Mouse (Mus musculus): ENCODE measurements around the gene Spire2.
"Not testable (repeated sequence)": the region's sequence is repeated elsewhere in the genome, so short reads cannot be mapped to it uniquely, and the experiment has no call there.

The Spire2 gene

DNA sequence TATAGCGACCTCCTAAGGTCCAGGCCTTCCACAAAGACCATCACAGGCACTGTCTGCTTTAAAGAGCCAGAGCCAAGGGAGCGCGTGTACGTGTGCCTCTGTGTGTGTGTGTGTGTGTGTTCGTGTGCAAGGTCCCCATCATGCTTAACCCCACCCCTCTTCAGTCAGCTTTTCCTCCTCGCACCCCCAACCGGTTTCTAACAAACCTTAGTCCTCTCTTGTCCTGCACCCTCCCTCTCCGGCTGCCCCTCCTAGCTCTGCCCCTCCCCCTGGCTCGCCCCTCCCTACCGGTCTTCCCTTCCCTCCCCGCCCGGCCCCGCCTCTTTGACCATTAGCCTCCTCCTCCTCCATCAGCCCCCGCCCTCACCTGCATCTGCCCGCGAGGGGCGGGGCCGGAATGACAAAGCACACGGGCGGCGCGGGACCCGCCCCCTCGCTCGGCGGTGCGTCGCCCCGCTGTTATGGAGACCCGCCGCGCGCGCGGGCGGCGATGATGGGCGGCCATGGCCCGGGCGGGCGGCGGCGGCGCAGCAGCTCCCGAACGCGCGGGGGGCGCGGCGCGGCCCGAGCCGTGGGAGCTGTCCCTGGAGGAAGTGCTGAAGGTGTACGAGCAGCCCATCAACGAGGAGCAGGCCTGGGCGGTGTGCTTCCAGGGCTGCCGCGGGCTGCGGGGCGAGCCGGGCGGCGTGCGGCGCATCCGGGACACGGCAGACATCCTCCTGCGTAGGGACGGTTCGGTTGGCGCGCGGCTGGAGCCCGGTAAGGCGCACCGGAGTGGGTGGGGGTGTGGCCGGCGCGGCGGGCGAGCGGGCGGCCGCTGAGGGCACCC lies at the start of gene Spire2:
Gene Spire2, plus strand, starts transcription at position 452 of the 829 bp plus-strand sequence.
- peak; percentile 74 to 84 for DNase-seq

DNA sequence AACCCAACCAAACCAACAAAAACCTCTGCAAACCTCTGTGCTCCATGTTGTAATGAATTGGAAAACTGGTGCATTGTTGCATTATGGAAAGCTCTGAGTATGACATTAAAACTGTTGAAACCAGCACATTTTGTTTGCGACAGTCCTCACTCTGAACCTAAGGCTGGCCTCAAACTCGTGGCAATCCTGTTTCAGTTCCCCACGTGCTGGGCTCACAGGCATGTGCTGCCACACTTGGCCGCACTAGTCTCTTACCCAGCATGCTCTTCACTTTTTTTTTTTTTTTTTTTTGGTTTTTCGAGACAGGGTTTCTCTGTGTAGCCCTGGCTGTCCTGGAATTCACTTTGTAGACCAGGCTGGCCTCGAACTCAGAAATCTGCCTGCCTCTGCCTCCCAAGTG lies 49.5 kb upstream of the Spire2 start:
- DNase-seq: not testable (repeated sequence)

DNA sequence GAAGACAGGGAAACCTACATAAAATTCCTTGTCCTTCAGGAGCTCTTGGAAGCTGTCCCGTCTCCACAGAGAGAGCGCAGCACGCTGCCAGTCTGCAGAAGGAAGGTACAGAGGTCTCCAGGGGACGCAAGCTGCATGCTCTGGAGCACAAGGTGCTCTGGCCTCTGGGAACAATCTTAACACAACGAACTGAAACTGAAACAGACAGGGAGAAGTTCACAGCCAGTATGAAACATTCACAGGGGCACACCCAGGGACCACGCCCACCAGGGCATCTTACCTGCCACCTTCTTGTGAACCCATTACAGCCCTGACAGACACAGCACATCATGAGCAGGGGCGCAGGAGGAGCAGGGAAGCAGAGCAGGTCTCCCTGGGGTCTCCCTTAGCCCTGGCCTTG lies 48.5 kb upstream of the Spire2 start:
- peak; percentile 15 to 19 for DNase-seq

DNA sequence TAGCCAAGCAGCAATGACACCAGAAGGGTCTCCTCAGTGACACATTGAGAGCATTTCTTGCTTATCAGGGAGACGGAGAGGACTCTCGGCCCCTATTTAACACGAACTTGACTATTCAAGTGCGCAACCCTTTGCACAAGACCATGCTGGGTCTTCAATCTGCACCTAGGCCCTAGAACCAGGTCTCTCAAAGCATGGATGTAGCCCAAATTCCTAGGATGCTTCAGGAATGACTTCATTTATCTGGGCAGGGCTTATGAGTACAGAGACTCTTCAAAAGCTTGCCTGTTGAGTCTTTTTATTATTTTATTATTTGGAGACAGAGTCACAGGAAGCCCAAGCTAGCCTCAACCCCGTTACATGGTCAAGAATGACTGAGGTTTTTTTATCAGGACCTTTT lies 48.0 kb upstream of the Spire2 start:
- DNase-seq: no peak

DNA sequence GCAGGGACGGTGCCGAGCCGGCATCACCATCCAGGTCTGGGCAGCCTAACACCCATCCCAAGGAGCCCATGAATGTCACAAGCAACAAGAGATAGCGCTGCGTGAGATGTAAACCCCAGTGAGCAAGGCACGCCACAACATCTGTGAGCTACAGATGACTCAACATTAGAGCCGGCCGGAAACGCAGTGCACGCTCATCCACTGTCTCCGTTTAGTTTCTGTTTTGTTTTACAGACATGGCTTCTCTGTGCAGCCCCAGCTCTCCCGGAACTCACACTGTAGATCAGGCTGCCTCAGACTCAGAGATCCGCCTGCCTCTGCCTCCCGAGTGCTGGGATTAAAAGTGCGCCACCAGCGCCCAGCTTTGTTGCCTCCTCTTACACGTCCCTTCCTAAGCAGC lies 45.2 kb upstream of the Spire2 start:
- DNase-seq: no peak

DNA sequence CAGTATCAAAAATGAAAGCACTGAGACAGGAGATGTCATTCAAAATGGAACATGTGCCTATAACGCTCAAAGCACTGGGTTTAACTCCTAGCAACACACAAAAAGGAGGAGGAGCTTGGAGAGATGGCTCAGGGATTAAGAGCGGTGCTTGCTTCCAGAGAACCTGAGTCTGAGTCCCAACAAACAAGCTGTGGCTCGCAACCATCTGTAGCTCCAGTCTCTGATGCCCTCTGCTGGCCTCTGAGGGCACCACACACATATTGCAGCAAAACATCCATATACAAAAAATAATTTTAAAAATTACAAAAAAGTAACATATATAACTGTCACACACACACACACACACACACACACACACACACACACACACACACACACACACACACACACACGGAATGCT lies 42.3 kb upstream of the Spire2 start:
- DNase-seq: peak in 1 of 2 experiments; percentile 23

DNA sequence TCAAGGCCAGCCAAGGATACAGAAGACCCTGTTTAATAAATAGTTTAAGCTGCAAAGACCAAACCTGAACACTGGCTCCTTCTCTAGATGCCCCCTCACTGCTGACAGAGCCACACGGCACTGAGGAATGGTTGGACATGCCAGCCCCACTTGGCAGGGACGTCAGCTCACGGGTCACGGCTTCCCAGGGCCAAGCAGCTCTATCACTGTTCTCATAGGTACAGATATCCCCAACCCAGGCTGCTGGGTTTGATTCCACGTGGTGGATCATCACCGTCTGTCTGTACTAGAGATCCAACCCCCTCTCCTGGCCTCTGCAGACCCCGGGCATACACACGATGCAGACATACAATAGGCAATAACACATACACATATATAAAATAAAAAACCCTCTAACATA lies 41.8 kb upstream of the Spire2 start:
- no peak for DNase-seq

DNA sequence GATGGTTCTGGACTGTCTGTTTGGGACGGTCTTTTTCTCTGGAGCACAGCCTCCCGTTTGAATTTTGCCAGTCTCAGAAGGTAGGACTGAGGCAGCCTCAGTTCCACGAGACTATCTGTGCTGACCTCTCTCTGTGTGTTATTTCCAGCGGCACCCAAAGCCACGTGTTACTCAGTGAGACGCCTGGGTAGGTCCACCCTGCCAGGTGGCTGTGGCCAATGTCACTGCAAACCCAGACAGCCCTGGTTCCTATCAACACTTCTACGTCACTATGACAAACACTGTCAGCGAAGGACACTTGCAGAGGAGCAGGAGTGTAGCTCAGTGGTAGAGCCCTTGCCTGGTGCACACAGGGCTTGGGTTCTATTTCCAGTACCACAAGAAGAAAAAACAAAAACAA lies 40.8 kb upstream of the Spire2 start:
- no peak for DNase-seq

DNA sequence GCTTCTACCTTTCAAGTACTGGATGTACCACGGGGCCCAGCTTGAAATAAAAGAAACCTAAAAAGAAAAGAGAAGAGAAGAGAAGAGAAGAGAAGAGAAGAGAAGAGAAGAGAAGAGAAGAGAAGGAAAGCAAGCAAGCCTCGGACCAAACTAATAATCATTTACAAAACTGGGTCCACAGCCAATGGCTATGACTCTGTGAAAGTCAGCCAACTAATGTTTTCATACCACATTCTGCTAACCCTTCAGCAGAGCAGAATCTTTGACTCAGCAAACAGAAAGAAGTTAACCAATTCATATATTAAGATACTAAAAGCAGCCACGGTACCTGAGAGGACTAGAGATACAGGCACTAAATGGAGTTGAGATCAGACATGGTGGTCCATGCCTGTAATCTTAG lies 40.2 kb upstream of the Spire2 start:
- no peak for DNase-seq

DNA sequence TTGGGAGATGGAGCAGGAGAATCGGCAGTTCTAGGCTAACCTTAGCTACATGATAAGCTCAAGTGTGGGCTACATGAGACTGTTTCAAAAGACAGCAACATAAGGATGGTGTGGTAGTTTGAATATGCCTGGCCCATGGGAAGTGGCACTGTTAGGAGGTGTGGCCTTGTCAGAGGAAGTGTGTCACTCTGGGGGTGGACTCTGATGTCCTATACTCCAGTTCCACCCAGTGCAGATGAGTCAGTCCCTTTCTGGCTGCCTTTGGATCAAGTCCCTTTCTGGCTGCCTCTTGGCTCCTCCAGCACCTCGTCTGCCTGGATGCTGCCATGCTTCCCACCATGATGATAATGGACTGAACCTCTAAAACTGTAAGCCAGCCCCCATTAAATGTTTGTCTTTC lies 39.7 kb upstream of the Spire2 start:
- DNase-seq: no peak

DNA sequence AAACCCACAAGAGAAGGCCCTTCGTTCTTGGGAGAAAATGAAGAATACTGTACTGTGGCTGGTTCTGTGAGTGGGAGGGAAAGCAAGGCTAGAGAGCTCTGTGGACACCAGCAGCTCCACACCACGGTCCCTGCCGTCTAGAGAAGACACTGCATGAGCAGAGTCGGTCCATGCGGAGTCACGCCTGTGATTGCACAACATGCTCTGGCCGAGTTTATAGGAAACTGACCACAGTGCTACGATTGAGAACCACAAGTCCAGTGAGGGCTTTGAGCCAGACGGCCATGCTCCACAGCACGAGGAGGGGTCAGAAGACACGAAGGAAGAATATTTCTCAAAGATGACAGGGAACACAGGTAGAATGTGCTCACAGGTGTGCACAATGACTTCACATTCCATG lies 34.2 kb upstream of the Spire2 start:
- DNase-seq: no peak

DNA sequence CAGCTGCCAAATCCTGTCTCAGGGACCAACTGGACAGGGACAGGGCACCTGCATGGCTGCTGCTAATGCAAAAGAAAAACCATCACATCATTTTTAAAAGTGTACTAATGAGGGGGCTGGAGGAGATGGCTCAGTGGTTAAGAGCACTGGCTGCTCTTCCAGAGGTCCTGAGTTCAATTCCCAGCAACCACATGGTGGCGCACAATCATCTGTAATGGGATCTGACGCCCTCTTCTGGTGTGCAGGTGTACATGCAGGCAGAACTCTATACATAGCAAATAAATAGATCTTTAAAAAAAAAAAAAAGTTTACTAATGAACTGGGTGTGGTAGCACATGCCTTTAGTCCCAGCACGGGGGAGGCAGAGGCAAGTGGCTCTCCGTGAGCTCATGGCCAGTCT lies 23.8 kb upstream of the Spire2 start:
- no peak for DNase-seq

DNA sequence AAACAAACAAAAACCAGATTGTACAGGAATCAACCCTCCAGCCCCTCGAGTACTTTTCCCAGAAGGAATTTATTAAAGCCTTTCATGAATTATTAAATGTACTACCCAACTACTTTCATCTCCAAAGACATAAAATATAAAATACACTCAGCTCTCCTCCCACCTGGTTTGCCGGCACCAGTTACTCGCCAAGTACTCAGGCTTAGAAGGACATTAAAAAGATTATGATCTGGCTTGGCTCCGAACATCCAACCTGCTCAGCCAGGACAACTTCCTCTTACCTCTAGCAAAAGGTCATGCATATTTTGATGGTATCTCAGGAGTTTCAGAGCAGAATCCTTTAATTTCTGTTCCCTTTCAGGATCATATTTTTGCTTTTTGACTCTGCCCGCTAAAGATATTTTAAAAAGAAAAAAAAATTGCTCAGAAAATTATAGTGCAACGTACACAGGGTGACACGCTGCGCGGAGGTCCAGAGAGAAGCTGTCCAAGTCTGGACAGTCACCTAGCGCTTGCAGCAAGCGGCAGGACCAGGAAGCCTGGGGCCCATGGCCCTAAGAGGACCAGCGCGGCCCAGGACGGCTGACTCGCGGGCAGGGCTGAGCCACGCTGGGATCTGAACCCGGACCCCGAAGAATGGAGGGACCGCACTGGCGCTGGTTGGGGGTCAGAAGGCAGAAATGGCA lies 14.6 kb upstream of the Spire2 start:
- no peak for DNase-seq

DNA sequence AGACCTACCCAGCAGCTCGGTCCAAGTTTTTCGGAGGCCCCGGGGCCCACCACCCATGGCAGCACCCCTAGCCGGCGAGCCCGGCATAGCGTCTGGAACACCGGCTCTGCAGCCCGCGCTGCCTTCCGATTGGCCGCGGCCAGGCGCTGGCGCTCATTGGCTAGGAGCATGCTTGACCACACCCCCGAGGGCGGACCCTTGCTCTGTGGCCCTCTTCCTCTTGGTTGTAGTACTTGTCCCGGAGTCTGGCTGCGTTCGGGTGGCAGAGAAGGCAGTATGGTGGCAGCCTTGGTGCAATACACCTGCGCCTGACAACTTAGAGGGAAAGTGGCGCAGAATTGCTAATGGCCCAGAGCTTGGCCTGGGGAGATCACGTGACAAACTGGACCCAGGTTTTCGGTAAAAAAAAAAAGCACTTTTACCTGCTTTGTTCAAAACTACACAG lies 14.0 kb upstream of the Spire2 start, which contains the start of gene Fanca:
Gene Fanca, minus strand, starts transcription at position 110 of the 445 bp plus-strand sequence.
- DNase-seq: peak; percentile 94 to 95

DNA sequence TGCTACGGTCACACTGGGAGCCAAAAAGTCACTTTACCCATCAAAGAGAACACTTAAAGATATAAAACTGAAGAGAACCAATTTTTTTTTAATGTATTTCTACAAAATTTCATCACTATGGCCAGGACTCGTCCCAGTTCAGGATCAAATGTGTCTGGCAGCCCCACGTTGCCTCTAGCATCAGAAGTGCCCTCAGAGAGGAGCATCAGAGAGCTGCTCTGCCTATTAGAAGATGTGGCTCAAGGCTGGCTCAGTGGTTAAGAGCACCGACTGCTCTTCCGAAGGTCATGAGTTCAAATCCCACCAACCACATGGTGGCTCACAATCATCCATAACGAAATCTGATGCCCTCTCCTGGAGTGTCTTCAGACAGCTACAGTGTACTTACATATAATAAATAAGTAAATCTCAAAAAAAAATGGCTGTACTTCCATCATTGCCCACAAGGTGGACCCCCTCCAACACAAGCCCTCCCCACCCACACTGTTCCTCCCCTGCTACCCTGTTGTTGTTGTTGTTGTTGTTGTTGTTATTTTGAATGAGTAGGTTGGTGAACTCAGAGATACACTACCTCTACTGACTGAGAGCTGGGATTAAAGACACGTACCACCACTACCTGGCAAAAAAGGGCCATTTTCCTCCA lies 12.9 kb upstream of the Spire2 start:
- peak in 1 of 2 experiments; percentile 22 for DNase-seq

DNA sequence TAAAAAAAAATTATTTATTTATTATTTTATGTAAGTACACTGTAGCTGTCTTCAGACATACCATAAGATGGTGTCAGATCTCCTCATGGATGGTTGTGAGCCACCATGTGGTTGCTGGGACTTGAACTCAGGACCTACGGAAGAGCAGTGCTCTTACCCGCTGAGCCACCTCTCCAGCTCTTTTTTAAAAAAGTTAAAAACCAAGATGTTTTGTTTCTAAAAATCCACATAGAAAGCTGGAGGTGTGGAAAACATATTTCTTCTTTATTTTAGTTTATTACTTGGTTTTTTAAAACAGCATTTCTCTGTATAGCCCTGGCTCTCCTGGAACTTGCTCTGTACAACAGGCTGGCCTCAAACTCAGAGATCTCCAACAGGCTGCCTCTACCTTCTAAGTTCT lies 4.0 kb upstream of the Spire2 start:
- no peak for DNase-seq

DNA sequence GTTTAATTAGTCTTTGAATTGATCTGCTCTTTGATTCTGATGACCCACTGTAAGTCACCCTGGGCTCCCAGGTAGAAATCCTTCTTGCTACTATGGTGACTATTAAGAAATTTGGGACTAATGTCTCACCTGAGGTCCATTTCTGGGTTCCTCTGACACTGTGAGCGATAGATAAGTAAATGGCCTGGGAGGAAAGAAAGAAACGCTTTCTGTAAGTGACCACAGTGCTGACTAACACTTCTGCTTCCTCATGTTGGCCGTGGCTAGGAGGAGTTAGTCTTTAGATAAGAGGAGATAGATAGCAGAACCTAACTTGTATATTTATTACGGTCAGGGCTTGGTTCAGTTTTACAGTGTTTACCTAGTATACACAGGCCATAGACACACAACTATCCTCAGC lies 3.2 kb upstream of the Spire2 start:
- no peak for DNase-seq

DNA sequence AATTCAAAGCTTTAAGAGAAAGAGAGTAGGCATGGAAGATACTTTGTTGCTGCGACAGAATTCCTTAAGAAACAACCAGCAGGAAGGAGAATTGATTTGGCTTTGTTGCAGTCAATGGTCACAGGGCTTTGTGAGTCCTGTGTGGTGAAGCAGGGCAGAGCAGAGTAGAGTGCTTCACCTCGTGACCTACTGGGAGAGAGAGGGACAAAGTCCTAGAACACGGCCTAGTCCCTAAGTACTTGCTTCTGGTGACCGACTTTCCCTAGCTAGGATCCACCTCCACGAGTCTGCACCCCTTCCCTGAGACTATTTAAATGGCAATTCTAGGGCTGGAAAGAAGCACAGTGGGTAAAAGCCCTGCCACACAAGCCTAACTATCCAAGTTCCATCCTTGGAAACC lies 2.6 kb upstream of the Spire2 start:
- DNase-seq: no peak

DNA sequence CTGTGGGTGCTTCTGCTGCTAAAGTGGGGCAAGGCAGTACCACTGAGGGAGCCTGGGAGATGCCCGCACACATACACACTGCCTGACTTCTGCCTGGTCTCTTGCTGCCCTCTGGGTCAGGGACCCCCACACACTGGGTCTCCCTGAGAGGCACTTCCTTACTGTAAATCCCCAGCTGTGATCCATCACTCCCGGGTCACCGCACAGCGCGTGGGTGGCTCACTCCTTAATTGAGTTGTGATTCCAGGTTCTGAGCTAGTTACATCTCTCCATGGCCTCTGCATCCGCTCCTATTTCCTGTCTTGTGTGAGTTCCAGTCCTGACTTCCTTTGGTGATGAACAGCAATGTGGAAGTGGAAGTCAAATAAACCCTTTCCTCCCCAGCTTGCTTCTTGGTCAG lies 1.8 kb upstream of the Spire2 start:
- no peak for DNase-seq

DNA sequence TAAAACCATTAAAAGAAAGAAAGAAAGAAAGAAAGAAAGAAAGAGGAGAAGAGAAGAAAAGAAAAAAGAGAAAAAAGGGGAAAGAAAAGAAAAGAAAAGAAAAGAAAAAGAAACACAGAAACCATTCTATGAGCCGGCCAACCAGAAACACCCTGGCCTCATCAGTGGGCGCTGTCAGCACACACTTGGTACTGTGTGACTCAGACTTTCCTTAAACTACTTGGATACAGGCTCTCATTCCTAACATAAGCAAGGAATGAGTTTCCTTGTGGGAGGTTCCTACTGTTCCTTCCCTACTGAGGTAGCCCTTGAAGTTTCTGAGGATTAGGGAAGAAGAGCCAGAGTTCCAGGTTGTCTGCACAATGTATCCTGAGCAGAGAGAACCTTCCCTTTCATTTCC lies 1.2 kb upstream of the Spire2 start:
- DNase-seq: peak in 1 of 2 experiments; percentile 16

DNA sequence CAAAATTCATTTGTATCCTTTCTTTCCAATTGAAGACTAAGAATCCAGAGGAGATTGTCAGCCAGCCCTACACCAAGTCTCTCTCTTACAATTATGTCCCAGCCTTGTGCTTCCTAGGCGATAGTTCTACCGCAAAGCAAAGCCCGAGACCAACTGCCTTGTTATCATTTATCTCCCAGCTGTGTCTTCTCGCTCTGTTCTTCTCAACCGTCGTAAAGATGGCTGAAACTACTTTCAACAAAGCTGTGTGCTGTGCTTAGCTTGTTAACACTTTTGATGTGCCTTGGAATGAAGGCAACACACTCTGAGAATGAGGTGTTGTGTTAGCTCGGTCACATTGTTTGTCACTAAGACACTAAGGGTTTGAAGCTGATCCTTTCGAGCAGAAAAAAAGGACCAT lies 703 bp upstream of the Spire2 start:
- DNase-seq: no peak

DNA sequence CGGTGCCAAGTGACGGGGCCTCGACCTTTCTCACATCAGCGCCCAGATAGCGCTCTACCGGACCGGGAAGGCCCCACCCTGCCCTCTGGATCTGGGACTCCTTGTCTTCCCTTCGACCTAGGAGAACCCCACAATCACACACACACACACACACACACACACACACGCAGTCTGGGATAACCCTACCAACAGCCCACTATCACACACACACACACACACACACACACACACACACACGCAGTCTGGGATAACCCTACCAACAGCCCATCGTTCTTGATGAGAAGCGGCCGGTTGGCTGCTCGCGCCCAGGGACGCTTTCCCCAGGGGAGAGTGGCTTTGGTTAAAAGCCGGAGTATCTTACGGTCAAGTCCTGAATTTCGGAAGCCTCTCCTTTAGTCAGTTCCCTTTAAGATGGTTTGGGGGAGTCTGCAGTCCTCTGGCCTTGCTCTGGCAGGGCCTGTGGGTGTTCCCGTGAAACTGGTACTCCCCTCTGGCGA lies 626 bp downstream of the Spire2 start:
- no peak for DNase-seq

DNA sequence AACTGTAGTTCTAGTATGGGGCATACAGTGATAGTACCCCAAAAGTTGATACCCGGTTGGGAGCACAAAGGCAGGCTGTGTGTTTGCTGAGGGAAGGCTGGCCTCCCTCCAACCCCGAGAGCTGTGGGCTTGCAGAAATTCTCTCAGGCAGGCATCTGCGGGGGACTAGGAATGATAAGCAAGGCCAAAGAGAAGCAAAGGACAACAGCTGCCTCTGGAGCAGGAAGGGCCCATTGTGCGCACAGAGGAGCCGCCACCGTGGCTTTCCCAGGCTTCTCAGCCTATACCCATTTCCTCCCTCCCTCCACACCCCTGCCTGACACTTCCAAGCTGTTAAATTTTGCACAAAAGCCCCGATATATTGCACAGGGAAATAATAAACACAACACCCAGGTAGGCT lies 1.4 kb downstream of the Spire2 start:
- DNase-seq: no peak

DNA sequence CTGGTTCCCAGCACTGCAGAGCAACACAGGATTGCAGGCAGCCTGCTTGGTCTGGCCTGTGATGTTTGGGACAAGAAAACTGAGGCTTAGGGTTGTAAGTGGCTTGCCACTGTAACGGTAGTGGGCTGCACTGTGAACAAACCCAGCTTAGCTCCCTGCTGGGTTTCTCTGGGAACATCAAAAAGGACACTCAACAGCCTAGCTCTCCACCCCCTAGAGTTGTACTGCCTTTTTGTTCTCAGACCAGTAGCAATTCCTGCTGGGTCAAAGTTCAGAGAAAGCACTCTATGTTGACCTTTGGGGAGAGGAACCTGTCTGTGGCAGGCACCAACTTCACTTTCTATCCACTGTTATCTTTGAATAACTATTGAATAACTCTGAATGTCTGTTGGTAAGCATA lies 2.0 kb downstream of the Spire2 start:
- no peak for DNase-seq
